Comparison of ENCODE assay signal across 8 mouse cellular contexts in genomic region chrX:36863766-36864608, GRCm38 (mm10). TPM values are rescaled to one million over a fixed set of nuclear protein-coding genes. Genes with fewer than 3 reads are reported as not detected.
DNase-seq lines count a peak whose midpoint lies in the region; ATAC-seq and TF ChIP-seq lines count a peak whose summit lies in the region.

No protein-coding gene starts in this region.

- WGBS in heart, embryonic 12.5 days: 14% methylated on average over 43 of the region's 44 CpGs
- 23% methylated on average over 40 of the region's 44 CpGs for WGBS in kidney, postnatal 0 days
- 12% methylated on average over 43 of the region's 44 CpGs for WGBS in liver, embryonic 11.5 days
- 18% methylated on average over 43 of the region's 44 CpGs for WGBS in stomach, embryonic 14.5 days

- H3K27ac ChIP-seq in heart, embryonic 12.5 days (ENCODE audit: poor library complexity, severe bottlenecking): no peak overlapping the region
- peak overlapping the region; percentile 71 for H3K27ac ChIP-seq in kidney, postnatal 0 days
- peak overlapping the region; percentile 43 for H3K27ac ChIP-seq in liver, embryonic 11.5 days (ENCODE audit: low read depth, low read length)
- no peak overlapping the region for H3K27ac ChIP-seq in stomach, embryonic 14.5 days (ENCODE audit: low read length)

- DNase-seq in B cell, adult 2 months: peak; percentile 78 to 79
- peak; percentile 93 for DNase-seq in brain, adult 2 months (ENCODE audit: low read depth, low spot score)
- DNase-seq in kidney, postnatal 0 days (ENCODE audit: low spot score): peak; percentile 77
- DNase-seq in liver, embryonic 11.5 days (ENCODE audit: low spot score): peak; percentile 71
- DNase-seq in naive thymus-derived CD4-positive, alpha-beta T cell, adult 2 months (ENCODE audit: low read depth): peak; percentile 84

- no peaks in the 10 kb centered on the region for H3K27me3 ChIP-seq in heart, embryonic 12.5 days (replicated peaks)
- H3K27me3 ChIP-seq in kidney, postnatal 0 days (ENCODE audit: insufficient read depth, low read length): no peaks in the 10 kb centered on the region
- no peaks in the 10 kb centered on the region for H3K27me3 ChIP-seq in liver, embryonic 11.5 days (replicated peaks; ENCODE audit: control insufficient read depth, insufficient read depth, low read length)
- no peaks in the 10 kb centered on the region for H3K27me3 ChIP-seq in stomach, embryonic 14.5 days (ENCODE audit: control insufficient read depth, insufficient read depth, low read length)

- H3K9ac ChIP-seq in heart, embryonic 12.5 days: peak overlapping the region; percentile 73
- peak overlapping the region; percentile 37; the same call in 1 of the 2 replicates for H3K9ac ChIP-seq in kidney, postnatal 0 days (ENCODE audit: low read depth, low read length)
- peak overlapping the region; percentile 58 for H3K9ac ChIP-seq in liver, embryonic 11.5 days (ENCODE audit: low read depth, low read length)
- peak overlapping the region; percentile 21; the same call in 1 of the 2 replicates for H3K9ac ChIP-seq in stomach, embryonic 14.5 days (replicated peaks; ENCODE audit: low read depth, low read length)

- no peak for TF ChIP-seq CTCF in kidney, postnatal 0 days (IDR thresholded peaks at IDR 0.05; ENCODE audit: low read depth)

- peak overlapping the region; percentile 57 for H3K4me3 ChIP-seq in heart, embryonic 12.5 days
- peak overlapping the region; percentile 40 for H3K4me3 ChIP-seq in kidney, postnatal 0 days (replicated peaks; ENCODE audit: low read depth, low read length)
- peak overlapping the region; percentile 50 for H3K4me3 ChIP-seq in liver, embryonic 11.5 days (ENCODE audit: low read depth, low read length)
- H3K4me3 ChIP-seq in stomach, embryonic 14.5 days (ENCODE audit: low read depth, low read length): peak overlapping the region; percentile 35

- peaks cover 6% of the 10 kb centered on the region; the same call in 1 of the 2 replicates for H3K4me1 ChIP-seq in heart, embryonic 12.5 days (replicated peaks)
- no peaks in the 10 kb centered on the region for H3K4me1 ChIP-seq in kidney, postnatal 0 days (replicated peaks; ENCODE audit: insufficient read depth, low read length)
- no peaks in the 10 kb centered on the region; the same call in 1 of the 2 replicates for H3K4me1 ChIP-seq in liver, embryonic 11.5 days (replicated peaks; ENCODE audit: control insufficient read depth, insufficient read depth, low read length)
- H3K4me1 ChIP-seq in stomach, embryonic 14.5 days (ENCODE audit: control insufficient read depth, insufficient read depth, low read length): no peaks in the 10 kb centered on the region

- H3K4me2 ChIP-seq in heart, embryonic 12.5 days: peak overlapping the region; percentile 60
- peak overlapping the region; percentile 48 for H3K4me2 ChIP-seq in kidney, postnatal 0 days (ENCODE audit: low read length)
- H3K4me2 ChIP-seq in liver, embryonic 11.5 days: peak overlapping the region; percentile 68
- H3K4me2 ChIP-seq in stomach, embryonic 14.5 days (replicated peaks; ENCODE audit: low read depth, low read length): peak overlapping the region; percentile 46

- peak; percentile 100 for ATAC-seq in erythroblast, adult 5-6 weeks (replicated peaks; ENCODE audit: low FRiP score, poor library complexity, severe bottlenecking)
- ATAC-seq in heart, embryonic 12.5 days (ENCODE audit: insufficient number of reproducible peaks, low FRiP score): peak; percentile 78
- ATAC-seq in kidney, postnatal 0 days (replicated peaks; ENCODE audit: low FRiP score, low read depth): peak; percentile 81
- ATAC-seq in liver, embryonic 11.5 days (replicated peaks; ENCODE audit: low FRiP score): peak; percentile 84
- ATAC-seq in stomach, embryonic 14.5 days (ENCODE audit: insufficient number of reproducible peaks, insufficient read depth, low FRiP score, low read depth): peak; percentile 84; the same call in 1 of the 2 replicates

- no peaks in the 10 kb centered on the region for H3K36me3 ChIP-seq in heart, embryonic 12.5 days
- no peaks in the 10 kb centered on the region for H3K36me3 ChIP-seq in kidney, postnatal 0 days (ENCODE audit: insufficient read depth, low read length)
- H3K36me3 ChIP-seq in liver, embryonic 11.5 days (ENCODE audit: control insufficient read depth, insufficient read depth, low read length): no peaks in the 10 kb centered on the region
- no peaks in the 10 kb centered on the region for H3K36me3 ChIP-seq in stomach, embryonic 14.5 days (ENCODE audit: control insufficient read depth, insufficient read depth, low read length)

- no peaks in the 10 kb centered on the region for H3K9me3 ChIP-seq in heart, embryonic 12.5 days (replicated peaks)
- H3K9me3 ChIP-seq in kidney, postnatal 0 days (replicated peaks; ENCODE audit: low read length): no peaks in the 10 kb centered on the region
- no peaks in the 10 kb centered on the region for H3K9me3 ChIP-seq in liver, embryonic 11.5 days (ENCODE audit: control insufficient read depth, low read length)
- no peaks in the 10 kb centered on the region for H3K9me3 ChIP-seq in stomach, embryonic 14.5 days (ENCODE audit: control insufficient read depth, low read depth, low read length)

RNA-seq across cellular contexts. Expression of gene Ube2a, which starts 9.7 kb away (rescaled TPM):
- total RNA-seq in erythroblast, adult 5-6 weeks (2015; ENCODE audit: low replicate concordance): 16.7 and 39.9 TPM in 2 replicates
- total RNA-seq in erythroblast, adult 5-6 weeks (2017; ENCODE audit: low replicate concordance): 4.3 and 19.9 TPM in 2 replicates
- polyA plus RNA-seq in heart, embryonic 12.5 days (2016; fragmentation: Nextera tagmentation; extraction: Ambion mirVana): 116 and 124 TPM in 2 replicates
- polyA plus RNA-seq in kidney, postnatal 0 days (2015; fragmentation: Nextera tagmentation; extraction: Ambion mirVana): 157 and 163 TPM in 2 replicates
- polyA plus RNA-seq in liver, embryonic 11.5 days (2014; fragmentation: Nextera tagmentation; extraction: Ambion mirVana): 106 and 117 TPM in 2 replicates
- 113 and 121 TPM in 2 replicates for polyA plus RNA-seq in stomach, embryonic 14.5 days (2014; fragmentation: Nextera tagmentation; extraction: Ambion mirVana)

RNA-seq across cellular contexts. Expression of gene C330007P06Rik, which starts 9.9 kb away (rescaled TPM):
- 9.2 and 22.2 TPM in 2 replicates for total RNA-seq in erythroblast, adult 5-6 weeks (2015; ENCODE audit: low replicate concordance)
- 17.7 and 23.5 TPM in 2 replicates for total RNA-seq in erythroblast, adult 5-6 weeks (2017; ENCODE audit: low replicate concordance)
- 21.8 and 24.0 TPM in 2 replicates for polyA plus RNA-seq in heart, embryonic 12.5 days (2016; fragmentation: Nextera tagmentation; extraction: Ambion mirVana)
- polyA plus RNA-seq in kidney, postnatal 0 days (2015; fragmentation: Nextera tagmentation; extraction: Ambion mirVana): 22.5 and 26.4 TPM in 2 replicates
- 32.2 and 34.1 TPM in 2 replicates for polyA plus RNA-seq in liver, embryonic 11.5 days (2014; fragmentation: Nextera tagmentation; extraction: Ambion mirVana)
- polyA plus RNA-seq in stomach, embryonic 14.5 days (2014; fragmentation: Nextera tagmentation; extraction: Ambion mirVana): 34.5 and 35.0 TPM in 2 replicates

RNA-seq across cellular contexts. Expression of gene Nkrf, which starts 38.7 kb away (rescaled TPM):
- 3.1 and 8.5 TPM in 2 replicates for total RNA-seq in erythroblast, adult 5-6 weeks (2015; ENCODE audit: low replicate concordance)
- 0.34 and 3.9 TPM in 2 replicates for total RNA-seq in erythroblast, adult 5-6 weeks (2017; ENCODE audit: low replicate concordance)
- 0.80 and 0.98 TPM in 2 replicates for polyA plus RNA-seq in heart, embryonic 12.5 days (2016; fragmentation: Nextera tagmentation; extraction: Ambion mirVana)
- polyA plus RNA-seq in kidney, postnatal 0 days (2015; fragmentation: Nextera tagmentation; extraction: Ambion mirVana): 1.4 and 1.6 TPM in 2 replicates
- 2.7 and 4.3 TPM in 2 replicates for polyA plus RNA-seq in liver, embryonic 11.5 days (2014; fragmentation: Nextera tagmentation; extraction: Ambion mirVana)
- polyA plus RNA-seq in stomach, embryonic 14.5 days (2014; fragmentation: Nextera tagmentation; extraction: Ambion mirVana): 2.6 and 2.9 TPM in 2 replicates

Comparison
In these comparisons a context has a peak if more than half of its experiments do, and no peak if none do; other contexts are left out.
1. H3K27ac ChIP-seq: peak in kidney, postnatal 0 days (single experiment) and liver, embryonic 11.5 days (single experiment); none in heart, embryonic 12.5 days (single experiment) and stomach, embryonic 14.5 days (single experiment).
2. H3K9ac ChIP-seq: peak in every context shown above with its lines; median percentile 73 in heart, embryonic 12.5 days; 58 in liver, embryonic 11.5 days; 37 in kidney, postnatal 0 days; 21 in stomach, embryonic 14.5 days.
3. Peak in every context shown above with its lines, with median percentiles within 50 percentile points of each other: DNase-seq, ATAC-seq, H3K4me2 ChIP-seq and H3K4me3 ChIP-seq.